Mouse (Mus musculus) lung, adult 2 months (tissue): ENCODE data around the gene Arhgap28.

ENCODE experiments used
- CTCF ChIP-seq: fragments of 200-500 bp; IDR thresholded peaks from 2 replicates; pipeline ENCODE4 v1.5.1; 2011; ENCODE audit warnings: mild to moderate bottlenecking, low read length, control low read depth; ENCODE audit not compliant: insufficient read depth
- POLR2A ChIP-seq: fragments of 200-500 bp; IDR thresholded peaks from 2 replicates; pipeline ENCODE4 v1.6.1; 2011; ENCODE audit warnings: low read depth, mild to moderate bottlenecking, control low read depth, low read length, borderline replicate concordance; ENCODE audit errors: extremely low read depth

DNA sequence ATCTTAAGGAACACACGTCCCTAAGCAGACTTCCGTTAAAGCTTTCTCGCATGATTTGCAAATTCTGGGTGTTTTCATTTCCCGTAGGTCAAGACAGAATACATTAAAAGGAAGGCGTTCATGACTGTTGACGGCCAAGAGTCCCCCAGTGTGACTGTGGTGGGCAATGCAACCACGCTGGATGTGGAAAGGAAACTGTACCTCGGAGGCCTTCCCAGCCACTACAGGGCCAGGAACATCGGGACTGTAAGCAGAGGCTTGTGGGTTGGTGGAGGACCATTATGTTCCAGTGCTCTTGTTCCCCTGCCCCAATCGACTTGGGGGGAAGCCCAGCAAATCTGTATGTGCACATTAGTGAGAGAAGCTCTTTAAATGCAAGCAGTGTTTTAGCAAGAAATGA, 187.0 kb downstream of the Arhgap28 start:
- TF ChIP-seq CTCF (no peak), POLR2A (no peak)
